In the genomic region with DNA sequence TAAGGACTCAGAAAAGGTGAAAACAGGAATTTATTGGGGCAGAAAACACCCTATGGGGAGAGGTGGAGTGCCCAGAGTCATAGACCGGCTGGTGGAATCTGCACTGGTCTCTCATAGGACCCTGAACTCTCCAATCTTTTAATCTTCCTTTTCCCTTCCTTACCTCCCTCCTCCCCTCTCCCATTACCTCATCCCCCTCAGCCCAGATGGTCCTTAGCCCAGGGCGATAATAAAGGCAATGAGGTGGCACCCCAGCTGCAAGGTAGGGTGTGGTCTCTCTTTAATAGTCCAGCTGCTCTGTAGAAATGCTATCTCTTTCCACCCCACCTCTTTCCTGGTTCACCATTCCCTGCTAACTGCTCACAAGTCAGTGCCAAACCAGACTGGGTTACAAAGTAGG, we compare ENCODE assay signal across 12 mouse cellular contexts. TPM values are rescaled to one million over a fixed set of nuclear protein-coding genes. Genes with fewer than 3 reads are reported as not detected.
DNase-seq lines count a peak whose midpoint lies in the region; ATAC-seq lines count a peak whose summit lies in the region.
"Had no signal": no experiment of that assay in that cellular context is flagged by ENCODE, and none has a peak within 500 bp of the region (broad histone marks: within the 10 kb centered on the region; RNA-seq: fewer than 3 reads in every experiment).

No protein-coding gene starts in this region.

- peaks cover 5% of the 10 kb centered on the region; the same call in 1 of the 2 replicates for H3K36me3 ChIP-seq in kidney, embryonic 15.5 days

- no peak overlapping the region for H3K4me2 ChIP-seq in kidney, embryonic 15.5 days

- no peaks in the 10 kb centered on the region for H3K27me3 ChIP-seq in kidney, embryonic 15.5 days

- H3K9me3 ChIP-seq in kidney, embryonic 15.5 days (replicated peaks) = no peaks in the 10 kb centered on the region

- DNase-seq in kidney, postnatal 10 days = no peak
- DNase-seq in c-Kit-positive CD71-positive TER-119-negative erythroid progenitor cells, embryonic 14.5 days (ENCODE audit: low read depth) = peak; percentile 62
- DNase-seq in layer of hippocampus, adult 8-10 months (ENCODE audit: low spot score in 2 of 2) = no peak
- no peak for DNase-seq in MN1 (ENCODE audit: low spot score)
- DNase-seq: adrenal gland, postnatal 25 days; cerebellum, adult 9-11 months; heart, adult 18-20 months; kidney, postnatal 36 days; thymus, postnatal 14 days had no signal

- ATAC-seq in kidney, embryonic 15.5 days (replicated peaks; ENCODE audit: low FRiP score) = peak; percentile 40; the same call in 1 of the 2 replicates
- peak; percentile 88 for ATAC-seq in erythroid progenitor cell, adult 5-6 weeks (replicated peaks; ENCODE audit: low FRiP score, poor library complexity, severe bottlenecking)
- ATAC-seq in megakaryocyte-erythroid progenitor cell, adult 5-6 weeks (replicated peaks; ENCODE audit: low FRiP score, low TSS enrichment, poor library complexity, severe bottlenecking) = peak; percentile 91

- peaks cover 18% of the 10 kb centered on the region for H3K4me1 ChIP-seq in kidney, embryonic 15.5 days

- H3K9ac ChIP-seq in kidney, embryonic 15.5 days = no peak overlapping the region

- H3K27ac ChIP-seq in kidney, embryonic 15.5 days = no peak overlapping the region

- H3K4me3 ChIP-seq in kidney, embryonic 15.5 days (replicated peaks) = no peak overlapping the region

- WGBS in kidney, embryonic 15.5 days = 53% methylated on average over 2 of the region's 2 CpGs

RNA-seq across cellular contexts. Expression of gene Ccdc141, which starts 7.0 kb away (rescaled TPM):
- 14.2 and 14.7 TPM in 2 replicates for polyA plus RNA-seq in kidney, embryonic 15.5 days (2015; fragmentation: Nextera tagmentation; extraction: Ambion mirVana)
- 2.2 and 2.9 TPM in 2 replicates for total RNA-seq in erythroid progenitor cell, adult 5-6 weeks (2015; ENCODE audit: low replicate concordance)
- 0.45 and 4.2 TPM in 2 replicates for total RNA-seq in erythroid progenitor cell, adult 5-6 weeks (2017; ENCODE audit: low replicate concordance)
- total RNA-seq in megakaryocyte-erythroid progenitor cell, adult 5-6 weeks (2014; fragmentation: Nextera tagmentation) = 0.48 and 3.9 TPM in 2 replicates
- 0.47 and 0.88 TPM in 2 replicates for total RNA-seq in megakaryocyte-erythroid progenitor cell, adult 5-6 weeks (2017)
- total RNA-seq in layer of hippocampus, adult 8-10 months (2022) = 10 to 100 TPM; 20.7 to 23.0 (median 22.0) TPM

Comparison
In these comparisons a context has a peak if more than half of its experiments do, and no peak if none do; other contexts are left out.
1. ATAC-seq: peak in every context shown above with its lines; median percentile 91 in megakaryocyte-erythroid progenitor cell, adult 5-6 weeks; 88 in erythroid progenitor cell, adult 5-6 weeks; 40 in kidney, embryonic 15.5 days.
2. RNA of gene Ccdc141, which starts 7.0 kb away (total RNA-seq): 20.7 to 23.0 TPM in layer of hippocampus, adult 8-10 months; 0.45 to 4.2 TPM in erythroid progenitor cell, adult 5-6 weeks and 0.47 to 3.9 TPM in megakaryocyte-erythroid progenitor cell, adult 5-6 weeks; every median in the first group is over 4 times any median in the second.